Mouse (Mus musculus): Measurements from ENCODE around the gene Hmx2.

DNA sequence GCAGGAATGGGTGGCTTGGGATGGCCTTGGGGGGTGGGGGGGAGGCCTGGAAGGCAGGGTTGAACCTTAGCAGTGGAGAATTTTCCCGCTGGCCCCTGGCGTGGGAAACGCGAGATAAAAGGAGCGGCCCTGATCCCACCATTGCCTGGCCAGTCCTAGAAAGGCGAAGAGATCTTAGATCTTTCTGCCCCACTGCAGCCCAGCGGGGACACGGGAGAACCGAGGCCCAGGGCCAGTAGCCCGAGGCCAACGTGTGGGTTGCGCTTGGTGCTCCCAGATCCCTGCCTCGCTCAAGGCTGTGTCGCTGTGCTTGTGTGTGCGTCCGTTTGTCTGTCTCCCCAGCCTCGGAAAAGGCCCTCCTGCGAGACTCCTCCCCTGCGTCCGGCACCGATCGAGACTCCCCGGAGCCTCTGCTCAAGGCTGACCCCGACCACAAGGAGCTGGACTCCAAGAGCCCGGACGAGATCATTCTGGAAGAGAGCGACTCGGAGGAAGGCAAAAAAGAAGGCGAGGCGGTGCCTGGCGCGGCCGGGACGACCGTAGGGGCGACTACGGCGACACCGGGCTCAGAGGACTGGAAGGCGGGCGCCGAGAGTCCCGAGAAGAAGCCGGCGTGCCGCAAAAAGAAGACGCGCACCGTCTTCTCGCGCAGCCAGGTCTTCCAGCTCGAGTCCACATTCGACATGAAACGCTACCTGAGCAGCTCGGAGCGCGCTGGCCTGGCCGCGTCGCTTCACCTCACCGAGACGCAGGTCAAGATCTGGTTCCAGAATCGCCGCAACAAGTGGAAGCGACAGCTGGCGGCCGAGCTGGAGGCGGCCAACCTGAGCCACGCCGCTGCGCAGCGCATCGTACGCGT, 4.7 kb upstream of the Hmx2 start:
- TF ChIP-seq CTCF (IDR thresholded peaks at IDR 0.05; ENCODE audit: low read depth, low read length) (no peak), GATA1 (IDR thresholded peaks at IDR 0.05; ENCODE audit: borderline replicate concordance, low read length) (no peak), POLR2AphosphoS5 (IDR thresholded peaks at IDR 0.05; ENCODE audit: insufficient replicate concordance, low read depth, low read length) (no peak), TAL1 (conservative IDR thresholded peaks at IDR 0.05; ENCODE audit: low read depth, low read length) (no peak), GATA2 (IDR thresholded peaks at IDR 0.05; ENCODE audit: borderline replicate concordance, low read depth, low read length) (no peak)

Data from G1E (cell line).